Mouse (Mus musculus) limb, embryonic 15.5 days (tissue): Measurements from ENCODE around the gene Ms4a4d. TPM values are rescaled to one million over a fixed set of nuclear protein-coding genes. Genes with fewer than 3 reads are reported as not detected.
"Not testable (repeated sequence)": the region's sequence is repeated elsewhere in the genome, so short reads cannot be mapped to it uniquely, and the experiment has no call there.

ENCODE experiments used
- ATAC-seq: fragments of 200-750 bp; cut with Nextera tagmentation; 2 replicates; pipeline ENCODE4 v1.8.0; 2017; ENCODE audit warnings: low read depth, moderate TSS enrichment; ENCODE audit not compliant: insufficient number of reproducible peaks, low FRiP score, low TSS enrichment
- H3K27ac ChIP-seq: fragments of 300-500 bp; sonication (generic); 2 replicates; pipeline ENCODE4 v1.5.1; 2015; ENCODE audit warnings: moderate library complexity, mild to moderate bottlenecking, inconsistent platforms
- H3K27me3 ChIP-seq: fragments of 300-500 bp; sonication (generic); 2 replicates; pipeline ENCODE4 v1.6.1; 2015; ENCODE audit warnings: inconsistent platforms
- H3K36me3 ChIP-seq: fragments of 300-500 bp; sonication (generic); 2 replicates; pipeline ENCODE4 v1.6.1; 2015; ENCODE audit warnings: inconsistent platforms
- H3K4me1 ChIP-seq: fragments of 300-500 bp; sonication (generic); 2 replicates; pipeline ENCODE4 v1.6.1; 2015; ENCODE audit warnings: inconsistent platforms
- H3K4me2 ChIP-seq: fragments of 300-500 bp; sonication (generic); 2 replicates; pipeline ENCODE4 v1.6.1; 2015; ENCODE audit warnings: mild to moderate bottlenecking, inconsistent platforms
- H3K4me3 ChIP-seq: fragments of 300-500 bp; sonication (generic); 2 replicates; pipeline ENCODE4 v1.5.1; 2015; ENCODE audit warnings: mild to moderate bottlenecking, inconsistent platforms
- H3K9ac ChIP-seq: fragments of 300-500 bp; sonication (generic); 2 replicates; pipeline ENCODE4 v1.6.1; 2015; ENCODE audit warnings: inconsistent platforms
- H3K9me3 ChIP-seq: fragments of 300-500 bp; sonication (generic); 2 replicates; pipeline ENCODE4 v1.6.1; 2016; ENCODE audit warnings: inconsistent platforms
- WGBS: fragments of 180-500 bp; shearing (Covaris S2); methylation state at CpG from one replicate; pipeline ENCODE4 v1.1.7; 2015; 5-methylcytosine and 5-hydroxymethylcytosine counted together
- polyA plus RNA-seq: library from polyadenylated mRNA; unstranded; fragments of >200 nt; fragmentation: Nextera tagmentation; extraction: Ambion mirVana; gene quantifications from 2 replicates; pipeline ENCODE4 v1.2.1, GENCODE M21; 2015

The Ms4a4d gene
- polyA plus RNA-seq, 1 experiment from 2014 or later, result 2.3 TPM

DNA sequence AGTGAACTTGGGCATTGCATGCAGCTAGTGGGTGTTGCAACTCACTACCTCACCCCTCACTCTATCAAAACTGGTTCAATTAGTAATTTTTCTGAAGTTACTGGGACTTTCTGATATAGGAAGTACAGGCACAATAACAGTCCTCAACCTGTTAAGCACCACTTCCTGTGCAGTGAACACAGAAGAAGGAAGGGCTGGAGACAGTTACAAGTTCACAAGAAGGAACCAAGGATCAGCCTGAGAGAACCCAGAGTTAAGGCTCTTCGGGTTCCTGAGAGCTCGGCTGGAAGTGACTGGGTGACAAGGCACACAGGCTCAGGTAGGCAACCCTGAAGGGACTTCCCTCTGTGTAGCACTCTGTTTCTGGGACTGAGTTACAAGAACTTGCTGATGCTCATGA lies 18.2 kb upstream of the Ms4a4d start:
- not testable (repeated sequence) for H3K4me1 ChIP-seq, ATAC-seq, H3K36me3 ChIP-seq, H3K27ac ChIP-seq, H3K4me3 ChIP-seq, H3K9me3 ChIP-seq, H3K27me3 ChIP-seq, H3K9ac ChIP-seq, H3K4me2 ChIP-seq
- 76% methylated on average over 2 of the region's 2 CpGs for WGBS

DNA sequence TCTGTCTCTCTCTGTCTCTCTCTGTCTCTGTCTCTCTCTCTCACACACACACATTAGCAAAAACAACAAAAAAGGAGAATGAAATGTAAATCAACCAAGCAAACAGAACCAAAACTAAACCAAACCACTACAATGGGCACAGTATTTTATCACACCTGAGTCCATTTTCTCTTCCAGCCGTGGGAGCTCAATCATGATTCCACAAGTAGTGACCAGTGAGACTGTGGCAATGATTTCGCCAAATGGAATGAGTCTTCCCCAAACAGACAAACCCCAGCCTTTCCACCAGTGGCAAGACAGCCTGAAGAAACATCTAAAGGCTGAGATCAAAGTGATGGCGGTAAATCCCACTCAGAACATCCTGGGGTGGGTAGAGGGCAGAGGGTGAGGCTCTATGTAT lies 16.5 kb upstream of the Ms4a4d start:
- Histone ChIP-seq H3K4me1 (no peaks in the 10 kb centered on the region), H3K9ac (no peak overlapping the region), H3K4me2 (no peak overlapping the region), H3K36me3 (no peaks in the 10 kb centered on the region), H3K4me3 (no peak overlapping the region), H3K27ac (no peak overlapping the region), H3K9me3 (no peaks in the 10 kb centered on the region), H3K27me3 (no peaks in the 10 kb centered on the region)
- ATAC-seq, result no peak
- WGBS, result 89% methylated on average over 3 of the region's 3 CpGs

DNA sequence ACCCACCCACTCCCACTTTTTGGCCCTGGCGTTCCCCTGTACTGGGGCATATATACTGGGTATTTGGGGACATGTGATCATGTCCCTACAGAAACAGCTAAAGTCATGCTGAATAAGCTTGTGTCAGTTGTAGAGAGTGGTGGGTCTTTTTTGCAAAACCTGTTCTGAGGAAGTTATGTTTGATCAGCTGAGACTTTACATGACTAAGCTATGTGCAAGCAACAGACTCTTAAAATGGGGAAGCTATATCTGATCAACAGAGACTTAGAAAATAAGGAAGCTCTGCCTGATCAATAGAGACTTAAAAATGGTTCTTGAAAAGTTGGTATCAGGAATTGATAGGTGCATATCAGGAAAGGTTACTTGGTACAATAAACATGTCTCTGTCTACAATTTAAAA lies 3.2 kb upstream of the Ms4a4d start:
- Histone ChIP-seq H3K27me3 (no peaks in the 10 kb centered on the region), H3K4me1 (no peaks in the 10 kb centered on the region), H3K4me2 (no peak overlapping the region), H3K4me3 (no peak overlapping the region), H3K9me3 (no peaks in the 10 kb centered on the region), H3K9ac (no peak overlapping the region), H3K36me3 (no peaks in the 10 kb centered on the region), H3K27ac (no peak overlapping the region)
- no peak for ATAC-seq
- WGBS, result 83% methylated on average over 1 of the region's 1 CpGs

DNA sequence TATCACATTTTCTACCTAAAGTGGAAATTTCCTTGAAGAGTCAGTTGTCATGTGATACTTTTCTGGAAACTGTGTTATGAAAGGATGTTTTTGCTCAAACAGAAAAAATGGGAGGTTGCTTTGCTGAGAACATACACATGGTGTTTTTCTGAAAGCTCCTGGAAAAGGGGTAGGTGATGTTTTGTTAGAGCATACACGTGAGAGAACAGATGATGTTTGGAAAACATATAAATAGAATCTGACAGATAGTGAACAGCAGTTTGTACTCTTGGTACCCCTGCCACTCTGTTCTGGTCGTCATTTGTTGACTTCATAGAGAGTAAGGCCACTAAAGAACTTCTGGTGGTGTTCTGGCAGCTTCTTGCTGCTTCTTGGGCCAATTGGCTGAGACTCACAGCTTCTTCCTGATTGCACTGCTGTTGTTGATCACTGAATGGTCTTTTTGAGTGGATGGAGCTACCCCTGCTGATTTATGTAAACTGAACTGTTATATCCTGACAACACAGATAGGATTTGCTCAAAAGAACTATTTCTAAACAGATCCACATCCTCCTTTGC lies 2.6 kb upstream of the Ms4a4d start:
- no peak overlapping the region for H3K4me2 ChIP-seq
- H3K9ac ChIP-seq, result no peak overlapping the region
- H3K27me3 ChIP-seq, result no peaks in the 10 kb centered on the region
- no peak for ATAC-seq
- 51% methylated on average over 2 of the region's 2 CpGs for WGBS
- H3K4me1 ChIP-seq, result no peaks in the 10 kb centered on the region
- H3K9me3 ChIP-seq, result no peaks in the 10 kb centered on the region
- no peak overlapping the region for H3K4me3 ChIP-seq
- H3K27ac ChIP-seq, result no peak overlapping the region
- no peaks in the 10 kb centered on the region for H3K36me3 ChIP-seq

DNA sequence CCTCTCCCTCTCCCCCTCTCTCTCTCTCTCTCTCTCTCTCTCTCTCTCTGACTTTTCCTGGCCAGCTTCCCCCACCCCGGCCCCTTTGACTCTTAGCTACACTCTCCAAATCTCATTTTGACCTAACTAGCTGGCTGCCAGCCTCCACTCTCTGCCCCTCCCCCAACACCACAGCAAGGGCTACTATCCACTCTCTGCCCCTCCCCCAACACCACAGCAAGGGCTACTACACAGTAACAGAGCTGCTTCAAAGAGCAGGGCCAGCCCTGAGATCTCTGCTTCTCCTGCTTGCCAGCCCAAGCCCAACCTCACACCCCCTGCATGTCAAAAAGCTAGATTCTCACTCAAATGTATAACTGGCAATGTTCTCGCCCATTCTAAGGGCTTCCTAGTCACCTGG lies 735 bp downstream of the Ms4a4d start:
- Histone ChIP-seq H3K4me2 (no peak overlapping the region), H3K9ac (no peak overlapping the region), H3K9me3 (no peaks in the 10 kb centered on the region), H3K27me3 (no peaks in the 10 kb centered on the region), H3K4me3 (no peak overlapping the region), H3K4me1 (no peaks in the 10 kb centered on the region), H3K36me3 (no peaks in the 10 kb centered on the region), H3K27ac (no peak overlapping the region)
- WGBS, result 22% methylated on average over 2 of the region's 2 CpGs
- no peak for ATAC-seq

DNA sequence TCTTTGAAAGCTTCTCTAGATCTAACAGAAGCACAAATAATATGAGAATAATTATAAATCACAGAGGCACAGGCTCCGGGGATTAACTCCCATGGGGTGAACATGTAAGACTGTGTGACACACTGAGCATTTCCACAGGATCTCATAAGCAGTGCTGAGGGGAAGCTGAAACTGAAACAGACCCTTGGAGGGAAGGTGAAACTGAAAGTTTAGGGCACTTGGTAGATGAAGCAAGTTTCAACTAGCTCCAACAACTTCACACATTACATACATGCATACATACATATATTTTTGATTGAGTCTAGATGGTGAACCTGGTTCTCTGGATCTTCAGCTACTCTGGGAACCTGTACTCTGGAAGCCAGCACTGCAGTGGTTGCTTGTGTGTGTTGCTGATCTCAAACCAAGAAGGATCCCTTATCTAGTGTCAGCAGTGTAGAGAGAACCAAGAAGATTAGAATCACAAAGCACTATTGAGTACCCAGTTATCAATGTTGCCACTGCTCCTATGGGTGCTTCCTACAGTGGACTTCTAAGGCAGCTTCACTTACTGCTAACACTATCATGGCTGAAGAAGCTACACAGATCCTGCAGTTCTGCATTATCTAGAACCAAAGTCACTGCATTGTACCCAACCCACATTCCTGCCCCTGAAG lies 3.7 kb downstream of the Ms4a4d start:
- H3K27me3 ChIP-seq, H3K9ac ChIP-seq, H3K4me3 ChIP-seq, H3K27ac ChIP-seq, H3K4me2 ChIP-seq, H3K4me1 ChIP-seq, H3K36me3 ChIP-seq, ATAC-seq, H3K9me3 ChIP-seq: not testable (repeated sequence)
- WGBS, result 83% methylated on average over 1 of the region's 1 CpGs

DNA sequence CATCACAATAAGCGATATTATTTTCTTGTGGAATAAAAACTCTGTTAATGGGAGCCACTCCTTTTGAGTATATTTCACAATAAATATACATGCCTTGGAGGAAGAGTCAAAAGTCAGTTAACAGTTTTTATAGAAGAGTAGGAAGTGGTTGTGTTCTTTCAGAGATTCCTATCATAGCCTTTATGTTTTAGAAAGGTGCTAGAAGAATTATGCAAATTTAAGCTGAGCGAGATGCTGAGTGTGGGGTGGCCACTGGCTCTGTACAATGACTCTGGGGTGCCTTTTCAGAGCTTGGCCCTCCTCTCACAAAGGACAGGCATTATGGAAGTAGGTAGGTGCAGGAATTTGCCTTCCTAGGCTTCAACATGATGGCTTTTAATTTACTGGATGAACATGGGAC lies 7.8 kb downstream of the Ms4a4d start:
- not testable (repeated sequence) for H3K27ac ChIP-seq, H3K36me3 ChIP-seq, H3K4me3 ChIP-seq, H3K4me1 ChIP-seq, H3K27me3 ChIP-seq, ATAC-seq, H3K9me3 ChIP-seq, H3K4me2 ChIP-seq, H3K9ac ChIP-seq
- 83% methylated on average over 2 of the region's 2 CpGs for WGBS

DNA sequence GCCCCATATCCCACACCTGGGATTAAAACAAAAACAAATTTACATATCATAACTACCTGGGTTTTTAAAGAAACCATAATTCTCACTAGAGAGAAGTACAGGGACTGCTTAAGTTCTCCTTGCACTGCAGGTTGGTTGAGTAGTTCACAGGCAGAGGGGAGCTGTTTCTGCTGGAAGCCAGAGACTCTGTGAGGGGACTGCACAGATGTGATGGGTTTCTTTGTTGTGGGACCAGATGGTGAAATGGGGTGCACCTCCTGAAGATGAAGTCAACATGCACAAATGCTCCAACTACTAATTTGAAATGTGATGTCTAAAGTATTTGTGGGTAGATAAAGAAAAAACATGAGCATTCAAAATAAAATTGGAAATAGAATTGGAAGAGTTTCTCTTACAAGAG lies 11.3 kb downstream of the Ms4a4d start:
- Histone ChIP-seq H3K27ac (no peak overlapping the region), H3K4me2 (no peak overlapping the region), H3K4me1 (no peaks in the 10 kb centered on the region), H3K4me3 (no peak overlapping the region), H3K9ac (no peak overlapping the region), H3K27me3 (no peaks in the 10 kb centered on the region), H3K9me3 (no peaks in the 10 kb centered on the region), H3K36me3 (no peaks in the 10 kb centered on the region)
- no peak for ATAC-seq

DNA sequence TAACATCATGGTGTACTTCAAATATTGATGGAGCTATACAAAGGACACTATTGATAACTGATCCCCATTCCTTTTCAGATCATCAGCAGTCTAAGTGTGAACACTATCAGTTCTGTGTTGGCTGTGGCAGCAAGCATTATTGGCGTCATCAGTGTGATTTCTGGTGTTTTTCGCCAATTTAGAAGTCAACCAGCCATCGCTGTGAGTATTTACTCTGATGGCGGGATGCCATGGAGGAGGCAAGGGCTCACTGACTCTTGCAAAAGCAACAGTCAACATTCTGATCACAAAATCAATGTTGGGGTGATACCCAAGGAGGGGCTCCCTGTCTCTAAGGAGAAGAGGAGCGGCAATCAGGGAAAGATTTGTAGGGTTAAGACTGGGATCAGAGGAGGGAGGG lies 18.1 kb downstream of the Ms4a4d start:
- ATAC-seq, result no peak

DNA sequence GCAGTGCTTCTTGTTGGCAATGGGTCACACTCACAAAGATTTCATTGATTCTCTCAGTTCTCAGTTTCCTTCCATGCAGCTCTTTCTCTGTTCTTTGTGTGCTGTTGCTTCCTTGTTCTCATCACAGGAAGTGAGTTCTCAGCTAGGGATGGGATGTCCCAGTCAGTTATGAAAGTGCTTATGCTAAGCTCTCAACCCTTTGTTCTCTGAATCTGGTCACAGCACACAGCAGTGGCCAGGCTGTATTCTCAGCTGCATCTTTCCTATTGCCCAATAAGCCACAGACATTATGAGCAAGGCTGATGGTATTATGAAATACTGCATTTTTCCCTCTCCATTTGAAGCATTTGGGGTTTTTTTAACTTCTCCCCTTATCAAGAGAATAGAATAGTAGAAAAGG lies 23.0 kb downstream of the Ms4a4d start:
- not testable (repeated sequence) for H3K27ac ChIP-seq, H3K4me2 ChIP-seq, H3K9me3 ChIP-seq, H3K4me3 ChIP-seq, H3K9ac ChIP-seq, H3K4me1 ChIP-seq, H3K36me3 ChIP-seq, ATAC-seq, H3K27me3 ChIP-seq

More for the DNA sequence above, 18.1 kb downstream of the Ms4a4d start:
- H3K36me3 ChIP-seq, result no peaks in the 10 kb centered on the region
- no peak overlapping the region for H3K4me2 ChIP-seq
- H3K27ac ChIP-seq, result no peak overlapping the region
- H3K4me1 ChIP-seq, result no peaks in the 10 kb centered on the region
- H3K9me3 ChIP-seq, result no peaks in the 10 kb centered on the region
- H3K27me3 ChIP-seq, result no peaks in the 10 kb centered on the region
- no peak overlapping the region for H3K9ac ChIP-seq
- H3K4me3 ChIP-seq, result no peak overlapping the region
- WGBS, result 85% methylated on average over 5 of the region's 5 CpGs

DNA sequence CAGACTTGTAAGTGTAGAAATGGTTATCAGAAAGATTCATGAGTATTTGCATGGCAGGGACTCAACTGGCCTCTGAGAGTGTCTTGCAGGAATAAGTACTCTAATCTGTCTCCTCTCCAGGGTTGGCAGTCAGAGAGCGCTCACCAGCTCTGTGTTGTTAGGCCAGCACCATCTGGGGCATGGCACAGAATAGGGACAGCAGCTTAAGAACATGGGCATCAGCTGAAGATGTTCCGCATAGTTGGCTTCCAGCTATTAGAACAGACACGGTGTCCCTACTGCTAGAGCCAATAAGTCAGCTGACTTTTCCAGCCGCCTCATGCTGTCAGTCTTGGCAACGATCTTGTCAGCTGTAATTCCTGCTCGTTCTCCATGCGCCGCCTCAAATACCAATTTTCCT lies 38.4 kb downstream of the Ms4a4d start:
- Histone ChIP-seq H3K27me3 (no peaks in the 10 kb centered on the region), H3K9me3 (no peaks in the 10 kb centered on the region), H3K4me1 (no peaks in the 10 kb centered on the region), H3K4me2 (no peak overlapping the region), H3K36me3 (no peaks in the 10 kb centered on the region), H3K9ac (no peak overlapping the region), H3K4me3 (no peak overlapping the region), H3K27ac (no peak overlapping the region)
- 85% methylated on average over 8 of the region's 8 CpGs for WGBS
- no peak for ATAC-seq

DNA sequence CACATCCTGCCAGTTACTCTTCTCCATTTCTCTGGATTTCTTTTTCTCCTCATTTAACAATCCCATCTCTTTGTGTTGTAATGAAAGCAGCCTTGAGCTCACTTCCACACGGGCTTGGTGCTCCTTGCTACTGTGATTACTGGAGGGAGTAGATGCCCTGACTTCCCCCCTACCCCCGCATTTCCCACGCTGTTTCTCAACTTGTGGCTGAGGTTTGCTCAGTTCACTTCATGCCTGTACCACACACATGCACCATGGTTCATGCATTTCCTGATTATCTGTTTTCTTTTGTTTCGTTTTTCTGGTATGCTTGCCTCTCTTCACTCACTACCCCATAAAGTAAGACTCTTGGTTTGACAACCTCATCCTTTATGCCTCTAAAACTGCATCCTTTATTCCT lies 52.6 kb downstream of the Ms4a4d start:
- 73% methylated on average over 4 of the region's 4 CpGs for WGBS
- H3K4me2 ChIP-seq, result no peak overlapping the region
- no peak for ATAC-seq
- H3K27me3 ChIP-seq, result no peaks in the 10 kb centered on the region
- no peak overlapping the region for H3K4me3 ChIP-seq
- no peak overlapping the region for H3K27ac ChIP-seq
- H3K4me1 ChIP-seq, result no peaks in the 10 kb centered on the region
- no peaks in the 10 kb centered on the region for H3K36me3 ChIP-seq
- no peaks in the 10 kb centered on the region for H3K9me3 ChIP-seq
- H3K9ac ChIP-seq, result no peak overlapping the region

DNA sequence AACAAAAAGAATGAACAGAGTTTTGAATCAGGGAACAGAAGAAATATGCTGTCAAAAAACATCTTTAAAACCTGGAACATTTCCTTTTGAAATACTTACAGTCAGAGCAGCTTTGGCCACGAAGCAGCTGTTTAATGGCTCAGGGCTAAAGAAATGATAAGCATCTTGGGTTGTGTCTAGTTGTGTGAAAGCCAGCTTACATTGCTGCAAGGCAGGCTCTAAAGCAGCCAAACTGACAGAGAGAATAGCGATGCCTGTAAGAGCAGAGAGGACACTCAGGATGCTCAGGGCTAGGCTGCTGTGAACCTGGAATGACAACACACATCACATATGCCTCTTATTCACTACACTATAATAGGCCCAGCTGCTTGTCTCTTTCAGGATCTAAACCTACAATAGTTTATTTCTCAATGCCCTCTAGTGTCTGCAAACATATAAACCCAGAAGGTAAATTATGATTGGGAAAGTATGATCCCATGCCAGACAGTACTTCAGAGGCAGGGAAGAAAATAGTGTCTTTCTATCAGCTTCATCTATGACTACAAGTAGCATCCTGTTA lies 53.4 kb downstream of the Ms4a4d start:
- Histone ChIP-seq H3K27ac (no peak overlapping the region), H3K9ac (no peak overlapping the region), H3K9me3 (no peaks in the 10 kb centered on the region), H3K36me3 (no peaks in the 10 kb centered on the region), H3K4me3 (no peak overlapping the region), H3K4me1 (no peaks in the 10 kb centered on the region), H3K27me3 (no peaks in the 10 kb centered on the region), H3K4me2 (no peak overlapping the region)
- no peak for ATAC-seq
- WGBS, result 58% methylated on average over 2 of the region's 2 CpGs
